Mouse (Mus musculus) midbrain, embryonic 13.5 days (tissue): Measurements from ENCODE around the gene Vipr2. TPM values are rescaled to one million over a fixed set of nuclear protein-coding genes. Genes with fewer than 3 reads are reported as not detected.

Experiments used
- ATAC-seq: fragments of 200-750 bp; cut with Nextera tagmentation; 2 replicates; pipeline ENCODE4 v1.8.0; 2017; ENCODE audit warnings: mild to moderate bottlenecking, moderate TSS enrichment, moderate library complexity
- H3K27ac ChIP-seq: fragments of 300-500 bp; sonication (generic); 2 replicates; pipeline ENCODE4 v1.5.1; 2015; ENCODE audit warnings: inconsistent platforms, mild to moderate bottlenecking, moderate library complexity
- H3K27me3 ChIP-seq: fragments of 300-500 bp; sonication (generic); 2 replicates; pipeline ENCODE4 v1.6.1; 2015; ENCODE audit warnings: mild to moderate bottlenecking, inconsistent platforms
- H3K36me3 ChIP-seq: fragments of 300-500 bp; sonication (generic); 2 replicates; pipeline ENCODE4 v1.6.1; 2015; ENCODE audit warnings: mild to moderate bottlenecking, inconsistent platforms
- H3K4me1 ChIP-seq: fragments of 300-500 bp; sonication (generic); replicated peaks from 2 replicates; pipeline ENCODE4 v1.6.1; 2015; ENCODE audit warnings: inconsistent platforms
- H3K4me2 ChIP-seq: fragments of 300-500 bp; sonication (generic); replicated peaks from 2 replicates; pipeline ENCODE4 v1.6.1; 2015; ENCODE audit warnings: moderate library complexity, mild to moderate bottlenecking, inconsistent platforms
- H3K4me3 ChIP-seq: fragments of 300-500 bp; sonication (generic); replicated peaks from 2 replicates; pipeline ENCODE4 v1.5.1; 2015; ENCODE audit warnings: mild to moderate bottlenecking, inconsistent platforms
- H3K9ac ChIP-seq: fragments of 300-500 bp; sonication (generic); replicated peaks from 2 replicates; pipeline ENCODE4 v1.6.1; 2015; ENCODE audit warnings: mild to moderate bottlenecking, inconsistent platforms
- H3K9me3 ChIP-seq: fragments of 300-500 bp; sonication (generic); 2 replicates; pipeline ENCODE4 v1.6.1; 2016; ENCODE audit warnings: mild to moderate bottlenecking, inconsistent platforms
- WGBS: fragments of 180-500 bp; shearing (Covaris S2); methylation state at CpG from one replicate; pipeline ENCODE4 v1.1.7; 2015; 5-methylcytosine and 5-hydroxymethylcytosine counted together
- polyA plus RNA-seq: library from polyadenylated mRNA; unstranded; fragments of >200 nt; fragmentation: Nextera tagmentation; extraction: Ambion mirVana; gene quantifications from 2 replicates; pipeline ENCODE4 v1.2.1, GENCODE M21; 2015

Vipr2 gene
- polyA plus RNA-seq, 1 experiment from 2014 or later, result 1.3 TPM

DNA sequence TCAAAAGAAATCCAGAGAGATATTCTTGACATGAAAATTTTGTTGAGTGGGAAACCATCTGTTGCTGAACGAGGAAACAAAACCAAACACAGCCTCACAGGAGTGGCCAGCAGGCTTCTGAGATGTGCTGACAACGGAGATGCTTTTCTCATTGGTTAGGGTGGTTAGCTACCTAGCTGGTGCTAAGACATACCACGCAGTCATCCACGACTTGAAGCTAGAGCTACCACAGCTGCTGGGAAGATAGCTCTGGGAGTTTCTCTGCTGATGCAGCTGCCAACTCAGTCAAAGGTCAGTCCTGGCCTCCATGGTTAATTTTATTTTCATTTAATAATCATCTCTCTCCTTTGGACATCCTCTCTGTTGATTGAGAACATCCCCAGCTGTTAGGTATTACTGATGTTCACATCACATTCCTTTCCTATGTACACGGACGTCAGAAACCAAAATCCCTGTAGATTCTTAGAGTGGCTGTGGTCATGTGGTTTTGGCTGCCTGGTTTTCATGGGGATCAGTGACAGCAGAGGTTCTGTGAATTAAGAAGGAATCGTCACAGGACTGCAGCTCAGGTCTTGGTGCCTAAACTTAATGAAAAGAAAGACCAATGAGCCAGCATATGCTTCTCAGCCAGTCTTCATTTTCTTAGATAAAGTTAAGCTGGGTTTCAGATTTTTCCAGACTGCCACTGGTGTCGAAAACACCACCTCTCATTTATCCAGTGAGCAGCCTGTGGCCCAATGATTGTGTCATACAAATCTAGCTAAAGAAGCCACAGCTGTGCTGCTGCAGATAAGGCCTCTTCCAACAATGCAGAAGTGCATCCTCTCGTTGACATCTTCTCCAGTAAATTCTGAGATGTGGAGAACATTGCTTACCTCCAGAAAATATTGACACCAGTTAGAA lies 32.2 kb downstream of the Vipr2 start:
- Histone ChIP-seq H3K4me3 (no peak overlapping the region), H3K4me2 (no peak overlapping the region), H3K27ac (no peak overlapping the region), H3K36me3 (peaks cover 6% of the 10 kb centered on the region; the same call in 1 of the 2 replicates), H3K27me3 (no peaks in the 10 kb centered on the region), H3K4me1 (no peaks in the 10 kb centered on the region), H3K9ac (no peak overlapping the region), H3K9me3 (no peaks in the 10 kb centered on the region)
- 83% methylated on average over 9 of the region's 9 CpGs for WGBS
- no peak for ATAC-seq

DNA sequence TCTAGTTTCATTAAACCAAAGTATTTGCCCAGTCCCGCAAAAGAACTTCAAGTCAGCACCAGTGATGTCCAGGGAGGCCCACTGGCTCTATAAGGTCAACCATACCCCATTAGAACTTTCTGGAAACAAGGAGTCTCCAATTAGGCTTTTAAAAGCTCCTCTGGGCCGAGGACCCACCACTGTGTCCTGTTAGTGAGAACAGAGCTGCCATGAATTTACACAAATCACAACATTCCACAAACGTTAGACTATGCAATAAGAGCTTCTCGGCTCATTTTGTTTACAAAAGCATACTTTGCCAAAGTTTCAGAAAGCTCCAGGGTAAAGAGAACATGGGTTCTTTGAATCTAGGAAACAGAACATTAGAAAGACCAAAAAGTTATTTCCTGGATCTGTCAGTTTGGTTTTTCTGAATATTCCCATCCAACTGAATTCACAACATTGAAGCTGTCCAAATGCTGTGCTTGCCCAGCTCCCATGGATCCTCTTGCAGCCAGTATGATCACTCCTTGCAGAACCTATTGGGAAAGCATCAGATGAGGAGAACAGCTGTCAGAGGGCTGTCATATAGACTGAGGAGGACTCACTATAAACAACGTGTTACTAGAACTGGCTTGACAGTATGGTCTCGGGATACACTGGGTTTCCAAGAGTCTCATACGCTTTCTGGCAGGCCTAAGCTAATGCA lies 33.6 kb downstream of the Vipr2 start:
- WGBS, result 90% methylated on average over 7 of the region's 7 CpGs

DNA sequence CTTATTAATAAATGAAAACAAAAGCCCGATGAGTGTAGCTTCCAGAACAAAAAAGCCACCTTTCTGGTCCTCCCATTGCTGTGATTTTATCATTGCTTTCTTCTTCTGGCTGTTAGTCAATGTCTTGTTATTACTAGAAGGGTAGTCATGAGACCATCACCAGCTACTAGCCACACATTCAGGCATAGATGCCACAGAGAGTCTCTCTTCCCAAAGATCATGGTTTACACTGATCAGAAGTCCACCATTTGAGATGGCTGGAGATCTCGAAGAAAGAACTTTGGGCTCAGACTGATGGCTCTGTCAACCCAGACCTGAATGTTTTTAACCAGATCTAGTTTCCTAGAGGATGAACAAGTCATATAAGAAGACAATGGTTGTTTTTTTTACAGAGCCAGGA lies 38.3 kb downstream of the Vipr2 start:
- no peak for ATAC-seq
- H3K4me3 ChIP-seq, result no peak overlapping the region
- 91% methylated on average over 2 of the region's 2 CpGs for WGBS
- no peak overlapping the region for H3K9ac ChIP-seq
- H3K4me2 ChIP-seq, result no peak overlapping the region
- no peak overlapping the region for H3K27ac ChIP-seq
- H3K36me3 ChIP-seq, result no peaks in the 10 kb centered on the region
- no peaks in the 10 kb centered on the region for H3K9me3 ChIP-seq
- no peaks in the 10 kb centered on the region for H3K4me1 ChIP-seq
- no peaks in the 10 kb centered on the region for H3K27me3 ChIP-seq

More for the DNA sequence above, 33.6 kb downstream of the Vipr2 start:
- Histone ChIP-seq H3K4me1 (no peaks in the 10 kb centered on the region), H3K27ac (no peak overlapping the region), H3K36me3 (peaks cover 6% of the 10 kb centered on the region; the same call in 1 of the 2 replicates), H3K4me2 (no peak overlapping the region), H3K4me3 (no peak overlapping the region), H3K27me3 (no peaks in the 10 kb centered on the region), H3K9ac (no peak overlapping the region), H3K9me3 (no peaks in the 10 kb centered on the region)
- ATAC-seq, result no peak

DNA sequence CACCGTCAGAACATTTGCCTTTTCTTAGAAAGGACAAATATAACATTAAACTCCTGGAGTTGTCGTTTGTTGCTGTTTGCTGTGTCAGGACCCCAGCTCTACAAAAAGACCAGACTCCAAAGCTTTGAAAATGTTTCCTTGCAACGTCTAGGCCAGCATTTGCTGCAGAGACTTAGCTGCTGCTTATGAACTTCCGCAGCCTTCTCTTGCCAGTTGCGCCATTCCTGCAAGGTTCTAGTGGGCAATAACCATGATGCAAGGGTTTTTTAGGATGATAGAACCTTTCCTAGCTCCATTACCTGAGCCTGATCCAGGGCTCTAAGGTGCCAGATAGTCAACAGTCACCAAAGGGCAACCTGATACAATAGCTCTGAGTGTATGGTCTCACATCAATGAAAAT lies 38.9 kb downstream of the Vipr2 start:
- Histone ChIP-seq H3K27me3 (no peaks in the 10 kb centered on the region), H3K4me2 (no peak overlapping the region), H3K9me3 (no peaks in the 10 kb centered on the region), H3K36me3 (no peaks in the 10 kb centered on the region), H3K4me3 (no peak overlapping the region), H3K4me1 (no peaks in the 10 kb centered on the region), H3K27ac (no peak overlapping the region), H3K9ac (no peak overlapping the region)
- no peak for ATAC-seq
- 93% methylated on average over 5 of the region's 5 CpGs for WGBS

DNA sequence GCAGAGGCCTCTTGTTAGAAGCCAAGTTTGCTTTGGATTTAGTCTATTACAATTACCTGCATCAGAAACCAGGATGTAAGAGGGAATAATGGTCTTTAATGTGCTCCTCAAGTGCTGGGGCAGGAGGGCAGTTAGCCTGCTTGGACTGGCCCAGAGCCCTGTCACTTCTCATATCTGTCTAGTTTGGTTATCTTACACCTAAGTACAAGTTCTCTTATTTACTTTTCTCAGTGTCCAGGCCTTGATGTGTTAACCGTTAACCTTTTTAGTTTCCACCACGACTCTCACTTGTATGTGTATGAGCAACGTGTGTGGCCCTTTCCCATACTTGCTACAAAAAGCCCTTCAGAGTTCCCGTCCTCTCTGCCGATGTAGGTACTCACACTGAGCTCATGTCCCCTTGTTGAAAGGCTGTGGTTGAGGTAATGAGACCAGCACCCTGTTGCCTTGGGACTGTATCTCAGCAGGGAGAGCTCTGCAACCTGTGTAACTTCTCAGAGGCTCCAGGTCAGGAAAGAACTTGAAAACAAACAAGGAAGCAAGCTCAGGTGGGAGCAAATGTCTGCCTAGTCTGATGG lies 39.9 kb downstream of the Vipr2 start:
- no peak overlapping the region for H3K4me3 ChIP-seq
- no peaks in the 10 kb centered on the region for H3K9me3 ChIP-seq
- 83% methylated on average over 5 of the region's 5 CpGs for WGBS
- no peak overlapping the region for H3K4me2 ChIP-seq
- no peaks in the 10 kb centered on the region for H3K4me1 ChIP-seq
- ATAC-seq, result no peak
- H3K36me3 ChIP-seq, result no peaks in the 10 kb centered on the region
- no peaks in the 10 kb centered on the region for H3K27me3 ChIP-seq
- no peak overlapping the region for H3K27ac ChIP-seq
- H3K9ac ChIP-seq, result no peak overlapping the region

DNA sequence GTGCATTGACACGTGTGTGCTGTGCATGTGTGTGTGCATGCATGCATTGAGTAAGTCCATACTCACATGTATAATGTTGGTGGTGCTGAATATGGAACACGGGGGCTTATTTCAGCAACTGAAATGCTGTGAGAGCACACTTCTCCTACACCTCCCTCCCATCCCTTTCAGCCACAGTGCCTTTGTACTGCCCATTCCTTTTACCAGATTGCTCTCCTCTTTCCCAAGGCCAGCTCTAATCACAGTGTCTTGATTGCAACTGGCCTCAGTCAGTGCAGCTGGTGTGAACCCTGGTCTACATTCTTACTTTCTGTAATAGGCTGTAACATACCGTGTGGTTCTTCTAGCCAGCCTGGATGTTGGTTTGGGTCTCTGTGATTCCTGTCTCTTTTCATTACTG lies 41.5 kb downstream of the Vipr2 start:
- 82% methylated on average over 3 of the region's 3 CpGs for WGBS

DNA sequence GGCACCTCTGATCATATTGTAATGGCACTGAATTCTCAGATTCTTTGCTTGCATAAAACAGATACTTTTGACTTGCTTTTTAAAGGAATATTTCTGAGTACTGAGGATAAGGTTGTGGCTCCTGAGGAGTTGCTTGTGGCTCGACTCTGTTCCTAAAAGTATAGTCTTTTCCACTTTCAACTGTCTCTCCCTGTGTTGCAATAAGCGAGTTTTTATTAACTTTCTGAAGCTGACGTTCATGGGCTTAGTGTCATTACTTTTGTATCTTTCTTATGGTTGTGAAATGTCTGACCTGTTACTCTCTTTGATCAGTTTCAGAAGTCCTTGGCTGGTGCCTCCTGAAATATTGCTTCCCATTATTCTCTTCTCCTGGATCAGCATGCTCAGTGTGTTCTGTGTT lies 46.3 kb downstream of the Vipr2 start:
- Histone ChIP-seq H3K4me3 (no peak overlapping the region), H3K9ac (no peak overlapping the region), H3K27me3 (no peaks in the 10 kb centered on the region), H3K36me3 (no peaks in the 10 kb centered on the region), H3K27ac (no peak overlapping the region), H3K4me2 (no peak overlapping the region), H3K4me1 (no peaks in the 10 kb centered on the region), H3K9me3 (no peaks in the 10 kb centered on the region)
- WGBS, result 80% methylated on average over 3 of the region's 3 CpGs
- no peak for ATAC-seq

More for the DNA sequence above, 41.5 kb downstream of the Vipr2 start:
- ATAC-seq, result no peak
- Histone ChIP-seq H3K36me3 (no peaks in the 10 kb centered on the region), H3K27ac (no peak overlapping the region), H3K9ac (no peak overlapping the region), H3K4me2 (no peak overlapping the region), H3K9me3 (no peaks in the 10 kb centered on the region), H3K27me3 (no peaks in the 10 kb centered on the region), H3K4me3 (no peak overlapping the region), H3K4me1 (no peaks in the 10 kb centered on the region)

DNA sequence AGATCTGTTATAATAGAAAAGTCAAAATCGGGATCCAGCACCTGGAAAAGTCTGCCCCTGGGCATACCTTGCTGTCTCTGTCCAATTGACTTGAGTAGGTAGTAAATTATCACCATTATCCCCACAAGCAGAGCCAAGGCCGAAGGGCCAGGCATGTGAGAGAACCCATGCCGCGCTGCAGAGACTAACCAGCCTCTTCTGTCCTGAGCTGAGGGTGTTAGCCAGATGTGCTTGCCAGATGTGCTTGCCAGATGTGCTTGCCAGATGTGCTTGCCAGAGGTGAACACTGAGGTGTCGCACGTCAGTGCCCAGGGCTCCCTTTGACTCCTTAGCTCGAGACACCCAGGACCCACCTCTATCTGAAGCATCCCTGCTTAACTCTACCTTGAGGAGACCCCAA lies 53.4 kb downstream of the Vipr2 start:
- ATAC-seq, result no peak
- no peaks in the 10 kb centered on the region for H3K4me1 ChIP-seq
- no peak overlapping the region for H3K27ac ChIP-seq
- no peaks in the 10 kb centered on the region for H3K27me3 ChIP-seq
- no peak overlapping the region for H3K4me2 ChIP-seq
- 92% methylated on average over 7 of the region's 7 CpGs for WGBS
- no peak overlapping the region for H3K4me3 ChIP-seq
- H3K36me3 ChIP-seq, result no peaks in the 10 kb centered on the region
- no peaks in the 10 kb centered on the region for H3K9me3 ChIP-seq
- no peak overlapping the region for H3K9ac ChIP-seq

DNA sequence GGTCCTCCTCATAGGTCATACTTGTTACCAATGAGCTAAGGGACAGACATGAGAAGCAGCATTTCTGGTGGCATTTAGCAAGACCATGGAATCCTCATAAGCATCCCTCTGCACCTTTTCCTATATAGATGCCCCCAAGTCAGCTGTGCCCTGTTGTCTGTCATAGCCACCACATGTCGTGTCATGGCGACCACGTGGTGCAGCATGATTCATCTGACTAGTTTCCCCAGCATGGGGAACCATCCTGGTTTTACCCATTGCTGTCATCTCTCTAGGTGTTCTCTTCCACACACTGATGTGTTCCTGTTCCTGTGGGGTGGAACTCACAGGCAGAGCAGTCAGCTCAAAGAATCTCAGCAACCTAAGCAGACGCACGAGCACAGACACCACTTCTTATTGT lies 55.4 kb downstream of the Vipr2 start:
- WGBS, result 91% methylated on average over 5 of the region's 5 CpGs
- Histone ChIP-seq H3K4me1 (no peaks in the 10 kb centered on the region), H3K9me3 (no peaks in the 10 kb centered on the region), H3K27me3 (no peaks in the 10 kb centered on the region), H3K36me3 (no peaks in the 10 kb centered on the region), H3K4me2 (no peak overlapping the region), H3K27ac (no peak overlapping the region), H3K4me3 (no peak overlapping the region), H3K9ac (no peak overlapping the region)
- no peak for ATAC-seq

DNA sequence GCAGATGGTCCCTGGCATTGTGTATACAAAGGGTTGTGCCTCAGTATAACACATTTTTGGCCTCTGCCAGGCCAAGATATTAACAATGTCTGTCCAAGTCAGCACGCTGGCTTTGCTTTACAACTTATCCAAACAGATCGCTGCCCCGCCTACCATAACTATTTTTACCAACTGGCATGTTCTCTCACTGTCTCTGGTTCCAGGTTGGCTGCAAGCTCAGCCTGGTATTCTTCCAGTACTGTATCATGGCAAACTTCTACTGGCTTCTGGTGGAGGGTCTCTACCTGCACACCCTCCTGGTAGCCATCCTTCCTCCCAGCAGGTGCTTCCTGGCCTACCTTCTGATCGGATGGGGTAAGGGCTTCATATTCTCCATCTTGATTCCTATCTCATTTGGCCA lies 58.4 kb downstream of the Vipr2 start:
- no peak overlapping the region for H3K27ac ChIP-seq
- H3K27me3 ChIP-seq, result no peaks in the 10 kb centered on the region
- ATAC-seq, result no peak
- H3K9me3 ChIP-seq, result no peaks in the 10 kb centered on the region
- no peak overlapping the region for H3K4me3 ChIP-seq
- no peak overlapping the region for H3K4me2 ChIP-seq
- H3K4me1 ChIP-seq, result no peaks in the 10 kb centered on the region
- H3K36me3 ChIP-seq, result no peaks in the 10 kb centered on the region
- 95% methylated on average over 4 of the region's 4 CpGs for WGBS
- no peak overlapping the region for H3K9ac ChIP-seq

DNA sequence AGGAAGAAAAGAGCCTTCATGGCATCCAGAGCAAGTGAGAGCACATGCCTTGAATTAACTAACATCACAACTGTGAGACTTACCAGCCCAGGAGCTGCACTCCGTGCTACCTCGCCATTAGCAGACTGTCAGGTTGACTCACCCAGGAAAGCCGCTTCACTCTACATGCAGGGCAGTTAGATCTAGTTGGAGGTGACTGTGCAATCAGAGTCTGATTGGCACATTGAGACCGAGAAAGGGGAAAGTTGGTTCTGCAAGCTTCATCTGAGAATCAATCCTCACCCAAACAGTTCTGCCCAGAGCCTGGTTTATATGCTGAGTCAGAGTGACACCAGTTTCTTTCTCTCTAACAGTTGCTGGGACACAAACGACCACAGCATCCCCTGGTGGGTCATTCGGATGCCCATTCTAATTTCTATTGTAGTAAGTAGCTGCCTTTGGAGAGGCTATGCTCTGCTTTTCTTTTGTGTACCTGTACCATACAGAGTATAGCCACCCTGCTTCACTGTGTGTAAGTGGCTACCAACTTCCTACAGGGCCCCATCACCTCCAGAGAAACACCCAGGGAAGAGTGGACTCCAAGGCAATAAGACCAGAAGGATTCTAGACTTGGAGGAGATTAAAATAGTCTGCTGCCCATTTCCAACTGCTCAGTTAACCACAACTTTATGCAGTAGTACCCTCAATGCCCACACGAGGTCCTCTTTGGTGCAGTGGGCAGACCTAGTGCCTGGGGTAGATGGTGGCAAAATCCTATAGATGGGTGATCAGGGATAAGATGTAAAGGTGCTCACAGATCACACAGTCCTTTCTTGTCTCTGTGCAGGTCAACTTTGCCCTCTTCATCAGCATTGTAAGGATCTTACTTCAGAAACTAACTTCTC lies 61.0 kb downstream of the Vipr2 start:
- Histone ChIP-seq H3K27me3 (no peaks in the 10 kb centered on the region), H3K27ac (no peak overlapping the region), H3K4me3 (no peak overlapping the region), H3K4me1 (no peaks in the 10 kb centered on the region), H3K9me3 (no peaks in the 10 kb centered on the region), H3K9ac (no peak overlapping the region), H3K4me2 (no peak overlapping the region), H3K36me3 (no peaks in the 10 kb centered on the region)
- WGBS, result 75% methylated on average over 7 of the region's 7 CpGs
- no peak for ATAC-seq
